ENCODE assay signal across 15 mouse cellular contexts in genomic region chr5:76815035-76815434, GRCm38 (mm10).
DNase-seq lines count a peak whose midpoint lies in the region; ATAC-seq and TF ChIP-seq lines count a peak whose summit lies in the region.
"Had no signal": no experiment of that assay in that cellular context is flagged by ENCODE, and none has a peak within 500 bp of the region (broad histone marks: within the 10 kb centered on the region; RNA-seq: fewer than 3 reads in every experiment).

No protein-coding gene starts in this region.

- no peak overlapping the region for H3K9ac ChIP-seq in forebrain, embryonic 15.5 days (replicated peaks)
- H3K9ac ChIP-seq in lung, postnatal 0 days (replicated peaks; ENCODE audit: low read depth), result no peak overlapping the region
- H3K9ac ChIP-seq: heart, embryonic 15.5 days; limb, embryonic 15.5 days; liver, postnatal 0 days; midbrain, embryonic 12.5 days had no signal

- no peaks in the 10 kb centered on the region for H3K27me3 ChIP-seq in forebrain, embryonic 15.5 days
- no peaks in the 10 kb centered on the region for H3K27me3 ChIP-seq in lung, postnatal 0 days (replicated peaks; ENCODE audit: insufficient read depth, low read length)
- H3K27me3 ChIP-seq: heart, embryonic 15.5 days; limb, embryonic 15.5 days; midbrain, embryonic 12.5 days had no signal

- DNase-seq in heart, postnatal 10 days, result peak; percentile 26 to 29
- DNase-seq in heart, postnatal 25 days (ENCODE audit: low spot score), result no peak
- peak; percentile 77 for DNase-seq in left cerebral cortex, postnatal 4 days
- DNase-seq in left cerebral cortex, adult 11 months (ENCODE audit: low spot score), result no peak
- DNase-seq in layer of hippocampus, postnatal 14 days (ENCODE audit: low spot score in 2 of 2), result peak; percentile 31 to 64
- no peak for DNase-seq in lung, postnatal 0 days (ENCODE audit: low spot score)
- DNase-seq in spleen, adult 12 weeks (ENCODE audit: low spot score), result no peak
- DNase-seq: cerebellum, adult 9-10 months; embryo, embryonic 11 days; liver, postnatal 0 days; thymus, adult 2 months had no signal

- no peak for TF ChIP-seq EP300 in lung, postnatal 0 days (IDR thresholded peaks at IDR 0.05)

- no peak overlapping the region for H3K4me3 ChIP-seq in forebrain, embryonic 15.5 days
- H3K4me3 ChIP-seq in lung, postnatal 0 days (ENCODE audit: low read depth, low read length), result no peak overlapping the region
- H3K4me3 ChIP-seq: heart, embryonic 15.5 days; limb, embryonic 15.5 days; midbrain, embryonic 12.5 days had no signal

- intact Hi-C loops in heart, postnatal 10 days (cut with DNase I), result no loop called here
- intact Hi-C loops in heart, postnatal 25 days (cut with DNase I), result no loop called here
- intact Hi-C loops in left cerebral cortex, postnatal 4 days (cut with DNase I), result no loop called here

- no peaks in the 10 kb centered on the region for H3K36me3 ChIP-seq in forebrain, embryonic 15.5 days
- H3K36me3 ChIP-seq in lung, postnatal 0 days (ENCODE audit: insufficient read depth, low read length), result no peaks in the 10 kb centered on the region
- H3K36me3 ChIP-seq: heart, embryonic 15.5 days; limb, embryonic 15.5 days; midbrain, embryonic 12.5 days had no signal

- peak; percentile 60; the same call in 1 of the 2 replicates for ATAC-seq in forebrain, embryonic 15.5 days (replicated peaks)
- no peak for ATAC-seq in lung, postnatal 0 days
- ATAC-seq: liver, postnatal 0 days had no signal

- no peak for TF ChIP-seq CTCF in lung, postnatal 0 days (IDR thresholded peaks at IDR 0.05)

- H3K4me2 ChIP-seq in forebrain, embryonic 15.5 days (replicated peaks), result no peak overlapping the region
- no peak overlapping the region for H3K4me2 ChIP-seq in lung, postnatal 0 days (replicated peaks; ENCODE audit: low read depth, low read length)
- H3K4me2 ChIP-seq: limb, embryonic 15.5 days; midbrain, embryonic 12.5 days had no signal

- WGBS in forebrain, embryonic 15.5 days, result 24% methylated on average over 11 of the region's 11 CpGs
- 62% methylated on average over 11 of the region's 11 CpGs for WGBS in lung, postnatal 0 days

- peak overlapping the region; percentile 44 for H3K27ac ChIP-seq in forebrain, embryonic 15.5 days (replicated peaks)
- no peak overlapping the region for H3K27ac ChIP-seq in lung, postnatal 0 days (ENCODE audit: low read length)
- H3K27ac ChIP-seq: heart, embryonic 15.5 days; limb, embryonic 15.5 days; midbrain, embryonic 12.5 days had no signal

- no peaks in the 10 kb centered on the region for H3K9me3 ChIP-seq in forebrain, embryonic 15.5 days
- H3K9me3 ChIP-seq in lung, postnatal 0 days (ENCODE audit: low read length), result no peaks in the 10 kb centered on the region
- H3K9me3 ChIP-seq: heart, embryonic 15.5 days; limb, embryonic 15.5 days; midbrain, embryonic 12.5 days had no signal

- peaks cover 40% of the 10 kb centered on the region for H3K4me1 ChIP-seq in forebrain, embryonic 15.5 days
- H3K4me1 ChIP-seq in lung, postnatal 0 days (ENCODE audit: insufficient read depth, low read depth, low read length), result no peaks in the 10 kb centered on the region

Comparison
In these comparisons a context has a peak if more than half of its experiments do, and no peak if none do; other contexts are left out.
1. DNase-seq: peak in heart, postnatal 10 days (2 of 2), left cerebral cortex, postnatal 4 days (single experiment) and layer of hippocampus, postnatal 14 days (2 of 2); none in heart, postnatal 25 days (single experiment), left cerebral cortex, adult 11 months (single experiment), lung, postnatal 0 days (single experiment) and spleen, adult 12 weeks (single experiment).